7 mouse cellular contexts compared by ENCODE assay signal in genomic region chr11:121924631-121925030, GRCm38 (mm10).
DNase-seq lines count a peak whose midpoint lies in the region; ATAC-seq lines count a peak whose summit lies in the region.
"Not testable (repeated sequence)": the region's sequence is repeated elsewhere in the genome, so short reads cannot be mapped to it uniquely, and the experiment has no call there.

No protein-coding gene starts in this region.

- not testable (repeated sequence) for H3K27ac ChIP-seq in ES-E14 (ENCODE audit: insufficient read depth, low read depth, low read length, poor library complexity, severe bottlenecking); embryonic facial prominence, embryonic 10.5 days (replicated peaks); forebrain, embryonic 13.5 days; heart, embryonic 13.5 days (replicated peaks); hindbrain, embryonic 13.5 days; liver, embryonic 12.5 days; midbrain, embryonic 11.5 days (ENCODE audit: low read depth, low read length)

- H3K36me3 ChIP-seq in ES-E14 (ENCODE audit: control insufficient read depth, insufficient read depth, low read length, poor library complexity, severe bottlenecking); embryonic facial prominence, embryonic 10.5 days (replicated peaks); forebrain, embryonic 13.5 days (ENCODE audit: poor library complexity, severe bottlenecking); heart, embryonic 13.5 days; hindbrain, embryonic 13.5 days; liver, embryonic 12.5 days; midbrain, embryonic 11.5 days (ENCODE audit: control insufficient read depth, insufficient read depth, low read length): not testable (repeated sequence)

- not testable (repeated sequence) for DNase-seq in ES-E14 (ENCODE audit: low read depth, low spot score); embryonic facial prominence, embryonic 10.5 days (ENCODE audit: low spot score); midbrain, embryonic 11.5 days (ENCODE audit: low spot score, missing footprints)

- peak overlapping the region; percentile 92 for H3K9ac ChIP-seq in ES-E14 (ENCODE audit: insufficient read depth, low read depth, low read length, poor library complexity, severe bottlenecking)
- H3K9ac ChIP-seq in forebrain, embryonic 13.5 days; heart, embryonic 13.5 days; hindbrain, embryonic 13.5 days; liver, embryonic 12.5 days; midbrain, embryonic 11.5 days (ENCODE audit: low read length): not testable (repeated sequence)

- H3K4me2 ChIP-seq in forebrain, embryonic 13.5 days, result peak overlapping the region; percentile 42; the same call in 1 of the 2 replicates
- H3K4me2 ChIP-seq in heart, embryonic 13.5 days, result peak overlapping the region; percentile 48; the same call in 1 of the 2 replicates
- 0 out of 2 replicates have a peak overlapping the region, but pooled peaks have one; percentile 26 for H3K4me2 ChIP-seq in hindbrain, embryonic 13.5 days
- peak overlapping the region; percentile 43 for H3K4me2 ChIP-seq in liver, embryonic 12.5 days
- 0 out of 2 replicates have a peak overlapping the region, but pooled peaks have one; percentile 9 for H3K4me2 ChIP-seq in midbrain, embryonic 11.5 days

- H3K4me1 ChIP-seq in ES-E14 (ENCODE audit: control insufficient read depth in 2 of 2, insufficient read depth in 2 of 2, low read length in 2 of 2, poor library complexity in 1 of 2); embryonic facial prominence, embryonic 10.5 days; forebrain, embryonic 13.5 days; heart, embryonic 13.5 days; hindbrain, embryonic 13.5 days (replicated peaks); liver, embryonic 12.5 days; midbrain, embryonic 11.5 days (ENCODE audit: control insufficient read depth, insufficient read depth, low read length): not testable (repeated sequence)

- in situ Hi-C loops in ES-E14 (cut with MboI; ENCODE audit: low sequenced_read_pairs in 2 of 2, unreplicated experiment in 2 of 2), result not testable (repeated sequence)

- 93% methylated on average over 10 of the region's 10 CpGs for WGBS in embryonic facial prominence, embryonic 10.5 days
- 92% methylated on average over 10 of the region's 10 CpGs for WGBS in forebrain, embryonic 13.5 days
- 79% methylated on average over 10 of the region's 10 CpGs for WGBS in heart, embryonic 13.5 days
- 91% methylated on average over 10 of the region's 10 CpGs for WGBS in hindbrain, embryonic 13.5 days
- 76% methylated on average over 10 of the region's 10 CpGs for WGBS in liver, embryonic 12.5 days (ENCODE audit: insufficient replicate concordance)
- WGBS in midbrain, embryonic 11.5 days, result 92% methylated on average over 10 of the region's 10 CpGs

- H3K9me3 ChIP-seq in ES-E14 (ENCODE audit: control insufficient read depth, insufficient read depth, low read depth, low read length); embryonic facial prominence, embryonic 10.5 days; forebrain, embryonic 13.5 days (replicated peaks); heart, embryonic 13.5 days; hindbrain, embryonic 13.5 days; liver, embryonic 12.5 days (replicated peaks); midbrain, embryonic 11.5 days (ENCODE audit: control insufficient read depth, low read length): not testable (repeated sequence)

- H3K27me3 ChIP-seq in embryonic facial prominence, embryonic 10.5 days (replicated peaks; ENCODE audit: low read depth, poor library complexity, severe bottlenecking); forebrain, embryonic 13.5 days; heart, embryonic 13.5 days (replicated peaks); hindbrain, embryonic 13.5 days; liver, embryonic 12.5 days (replicated peaks); midbrain, embryonic 11.5 days (ENCODE audit: control insufficient read depth, insufficient read depth, low read length): not testable (repeated sequence)

- peak overlapping the region; percentile 78 to 80 for H3K4me3 ChIP-seq in ES-E14 (ENCODE audit: insufficient read depth in 1 of 2, low read depth in 1 of 2, low read length in 2 of 2, poor library complexity in 1 of 2, severe bottlenecking in 1 of 2)
- peak overlapping the region; percentile 31; the same call in 1 of the 2 replicates for H3K4me3 ChIP-seq in embryonic facial prominence, embryonic 10.5 days
- H3K4me3 ChIP-seq in forebrain, embryonic 13.5 days; heart, embryonic 13.5 days; hindbrain, embryonic 13.5 days; midbrain, embryonic 11.5 days (ENCODE audit: low read depth, low read length): not testable (repeated sequence)
- H3K4me3 ChIP-seq in liver, embryonic 12.5 days, result peak overlapping the region; percentile 26; the same call in 1 of the 2 replicates

- not testable (repeated sequence) for ATAC-seq in forebrain, embryonic 13.5 days; heart, embryonic 13.5 days (ENCODE audit: extremely low read depth, insufficient number of reproducible peaks, low FRiP score, low TSS enrichment); hindbrain, embryonic 13.5 days (ENCODE audit: low FRiP score); liver, embryonic 12.5 days; midbrain, embryonic 11.5 days (ENCODE audit: low FRiP score)
